Mouse (Mus musculus) left cerebral cortex, adult 18-20 months (tissue): ENCODE measurements at regions not wholly inside any gene's neighbourhood (a gene's known extent, or its start where the extent isn't known, plus 50 kb on each side); places are given as distances from the start of the nearest gene placed in this dataset.
A peak's percentile ranks its signal among the peaks of the same experiment; 100 is the strongest.
"Not testable (repeated sequence)": the region's sequence is repeated elsewhere in the genome, so short reads cannot be mapped to it uniquely, and the experiment has no call there.

Experiments used
- DNase-seq, 2 experiments: peaks; one replicate each; pipeline ENCODE4 v3.0.0; 2021 to 2022; ENCODE audit warnings: low spot score in 2 of 2, mixed read lengths in 1 of 2

DNA sequence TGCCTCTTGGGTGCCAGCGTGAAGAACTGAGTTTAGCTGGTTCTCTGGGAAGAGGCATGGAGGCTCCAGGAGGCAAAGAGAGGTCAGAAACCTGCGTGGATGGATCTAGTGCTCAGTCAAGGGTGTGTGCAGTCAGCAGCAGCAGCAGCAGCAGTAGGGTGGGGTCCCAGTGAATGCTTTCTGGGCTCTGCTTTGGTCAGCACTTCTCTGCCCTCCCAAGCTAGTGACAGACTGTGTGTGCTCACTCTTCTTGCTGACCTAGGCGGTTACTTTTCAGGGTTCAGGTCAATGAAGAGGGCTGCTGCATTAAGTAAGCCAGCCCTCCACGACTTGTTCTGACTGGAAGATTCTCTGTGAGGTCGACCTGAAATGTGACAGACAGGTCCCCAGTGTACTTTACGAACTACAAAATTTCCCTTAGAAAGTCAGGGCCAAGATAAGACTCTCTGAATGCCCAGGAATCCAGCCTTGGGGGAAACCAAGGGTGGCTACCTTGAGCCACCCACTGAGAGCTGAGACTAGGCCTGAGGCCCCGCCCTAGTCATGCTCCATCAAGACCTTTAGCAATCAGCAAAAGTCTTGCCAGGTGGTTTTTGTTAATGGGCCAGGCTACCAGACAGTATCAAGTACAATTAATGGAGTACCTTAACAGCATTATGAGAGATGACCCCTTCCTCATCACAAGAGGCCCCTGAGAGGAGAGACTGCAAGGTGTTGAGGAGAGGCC is 114.9 kb upstream of the Lemd2 start:
- DNase-seq = no peak

GRCm38 (mm10) chr17:27317576-27318277 is 113.5 kb upstream of the Lemd2 start:
- peak; percentile 16 to 47 for DNase-seq

GRCm38 (mm10) chr17:27316711-27317575 is 112.7 kb upstream of the Lemd2 start:
- no peak for DNase-seq

DNA sequence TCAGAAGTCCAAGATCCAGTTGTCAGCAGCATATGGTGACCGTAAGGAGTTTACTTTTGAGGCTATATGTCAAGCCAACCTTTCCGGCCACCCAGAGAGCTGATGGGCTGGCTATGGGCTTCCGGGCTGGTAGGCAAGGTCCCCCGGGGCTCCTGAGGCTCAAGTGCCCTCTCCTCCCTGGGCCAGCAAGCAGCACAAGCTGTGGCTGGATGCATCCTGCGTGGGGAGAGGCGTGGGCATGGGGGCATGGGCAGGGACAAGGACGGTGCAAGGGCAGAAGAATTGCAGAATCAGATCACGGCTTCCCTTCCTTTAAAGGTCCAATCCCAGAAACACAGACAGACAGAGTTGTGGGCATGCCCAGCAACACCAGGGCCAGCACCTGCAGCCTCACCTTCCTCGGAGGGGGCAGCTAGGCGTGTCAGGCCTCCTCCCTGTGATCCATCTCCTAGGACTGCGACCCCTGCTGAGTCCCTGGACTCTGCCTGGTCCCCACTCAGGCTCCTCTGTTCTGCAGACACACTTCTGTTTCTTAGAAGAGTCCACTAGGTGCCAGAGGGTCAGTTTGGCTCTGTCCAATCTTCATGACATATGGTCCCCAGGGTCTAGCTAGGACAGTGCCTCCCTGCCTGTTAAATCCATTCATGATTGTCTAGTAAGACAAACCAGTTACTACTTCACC is 111.8 kb upstream of the Lemd2 start:
- DNase-seq = no peak

DNA sequence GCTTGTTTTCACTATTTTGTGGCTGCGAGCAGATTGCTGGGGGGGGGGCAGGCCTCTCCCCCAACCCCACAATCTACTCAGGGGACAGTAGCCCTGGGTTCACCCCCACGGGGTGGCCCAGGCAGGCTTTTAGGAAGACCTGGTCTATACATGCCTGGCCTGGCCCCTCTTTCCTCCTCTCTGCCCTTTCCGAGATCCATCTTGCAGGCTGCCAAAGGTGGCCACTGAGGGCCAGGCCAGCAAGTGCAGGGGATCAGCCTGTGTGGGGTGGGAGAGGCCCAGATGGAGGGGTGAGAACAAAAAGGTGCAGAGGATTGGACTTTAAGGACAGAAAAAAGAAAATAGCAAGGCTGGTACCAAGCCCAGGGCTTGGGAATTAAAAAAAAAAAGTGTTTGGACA is 111.2 kb upstream of the Lemd2 start:
- DNase-seq = no peak

DNA sequence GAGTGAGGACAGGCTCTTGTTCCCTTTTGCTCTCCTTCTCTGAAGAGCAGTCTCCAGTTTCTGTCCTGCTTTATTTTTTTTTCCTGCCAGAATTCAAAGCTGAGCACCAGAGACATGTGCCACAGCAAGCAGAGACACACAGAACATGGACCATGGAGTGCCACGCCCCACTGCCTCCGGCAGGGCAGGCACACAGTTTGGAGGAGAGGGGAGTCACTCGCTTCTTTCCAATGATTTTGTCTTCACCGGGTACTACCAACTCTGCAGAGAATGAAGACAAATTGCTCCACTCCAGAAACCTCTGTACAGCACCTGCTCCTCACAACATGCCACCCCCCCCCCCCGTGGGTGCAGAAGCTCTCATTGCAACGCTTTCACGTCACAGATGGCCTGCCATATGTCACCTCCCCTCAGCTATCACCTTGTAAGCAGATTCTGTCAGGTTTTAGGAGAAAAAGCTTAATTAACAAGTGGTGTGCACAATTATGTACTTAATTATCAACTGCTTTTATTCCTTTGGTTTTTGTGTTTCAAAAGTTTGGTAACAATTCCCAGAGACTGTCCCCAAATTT is 110.6 kb upstream of the Lemd2 start:
- DNase-seq = no peak

- no peak for DNase-seq
These were observed 104.7 kb upstream of the Lemd2 start for GRCm38 (mm10) chr17:27308933-27309332.

- DNase-seq = no peak
These were observed 100.6 kb upstream of the Lemd2 start for GRCm38 (mm10) chr17:27304842-27305241.

- no peak for DNase-seq
These were observed 99.6 kb upstream of the Lemd2 start for GRCm38 (mm10) chr17:27303633-27304479.

DNA sequence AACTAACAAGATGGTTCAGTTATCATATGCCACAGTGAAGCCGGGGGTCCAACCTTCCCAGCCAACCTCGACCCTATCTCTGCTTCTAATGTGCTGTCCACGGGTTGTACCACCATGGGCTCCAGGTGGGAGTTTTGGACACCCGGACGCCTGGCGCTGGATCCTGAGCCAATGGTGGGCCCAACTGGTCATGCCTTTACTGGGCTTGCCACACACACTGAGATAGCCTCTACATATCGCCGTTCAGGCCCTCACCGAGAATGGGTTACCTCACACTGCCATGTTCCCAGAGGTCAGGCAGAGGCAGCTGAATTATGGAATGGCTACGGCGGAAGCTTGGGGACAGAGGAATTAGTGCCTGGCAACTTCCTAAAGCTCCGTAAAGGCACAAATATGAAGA is 98.8 kb upstream of the Lemd2 start:
- no peak for DNase-seq

DNA sequence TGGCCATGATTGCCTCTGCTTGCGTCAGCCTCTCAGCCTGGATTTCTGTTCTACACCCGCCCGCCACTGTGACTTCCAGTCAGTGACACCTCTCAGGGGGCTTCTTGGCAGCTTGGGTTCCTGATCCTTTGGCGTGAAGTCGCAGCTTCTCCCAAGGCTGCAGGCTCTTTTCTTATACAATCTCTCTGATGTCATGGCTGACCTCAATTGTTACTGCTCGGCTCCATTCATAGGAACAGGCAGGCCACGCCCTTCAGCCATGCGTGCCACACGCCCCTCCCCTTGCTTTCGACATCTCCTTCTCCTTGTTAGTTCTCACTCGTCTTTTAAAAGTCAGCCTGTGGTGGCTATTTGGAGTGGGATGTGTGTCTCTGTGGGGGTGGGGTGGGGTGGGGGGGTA is 97.1 kb upstream of the Lemd2 start:
- no peak for DNase-seq

- no peak for DNase-seq
These were observed 95.0 kb upstream of the Lemd2 start for GRCm38 (mm10) chr17:27299297-27299696.

DNA sequence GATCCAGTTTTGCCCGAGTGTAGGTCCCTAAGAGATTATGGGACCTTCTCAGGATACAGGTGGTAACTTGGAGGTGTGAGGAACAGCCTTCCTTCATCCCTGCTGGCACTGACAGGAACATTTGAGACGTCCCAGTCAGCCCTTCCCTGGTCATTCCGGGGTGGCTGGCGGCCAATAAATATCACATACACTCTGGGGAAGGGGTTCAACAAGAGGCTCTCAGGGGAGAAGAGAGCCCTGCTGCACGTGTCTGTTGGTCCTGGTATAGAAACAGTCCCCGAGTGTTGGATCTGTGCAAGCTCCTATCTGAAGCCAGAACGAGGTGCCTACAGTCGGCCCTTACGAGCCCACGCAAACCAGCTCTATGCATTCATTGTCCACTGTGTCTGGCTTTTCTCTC is 94.1 kb upstream of the Lemd2 start:
- no peak for DNase-seq

DNA sequence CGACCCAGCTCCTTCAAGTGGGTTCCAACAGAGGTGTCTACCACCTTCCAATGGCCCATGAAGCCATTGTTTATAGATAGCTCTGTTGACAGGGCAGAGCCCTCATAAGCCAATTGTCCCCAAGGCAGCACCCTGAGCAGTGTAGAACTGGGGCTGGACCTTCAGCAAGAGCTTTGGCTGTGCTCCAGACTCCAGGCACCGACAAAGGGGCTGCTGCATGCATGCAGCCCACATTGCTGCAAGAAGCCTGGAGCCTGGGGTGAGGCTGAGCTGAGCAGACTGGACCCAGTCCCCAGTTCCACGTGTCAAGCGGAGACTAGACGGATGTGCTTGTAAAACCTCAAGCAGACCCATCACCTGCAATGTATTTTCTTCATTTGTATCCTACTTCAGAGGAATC is 91.9 kb upstream of the Lemd2 start:
- no peak for DNase-seq

- no peak for DNase-seq
These were observed 89.9 kb upstream of the Lemd2 start for GRCm38 (mm10) chr17:27294208-27294604.

GRCm38 (mm10) chr17:27293586-27294207 is 89.4 kb upstream of the Lemd2 start:
- DNase-seq = no peak

GRCm38 (mm10) chr17:27291673-27292072 is 87.4 kb upstream of the Lemd2 start:
- no peak for DNase-seq

GRCm38 (mm10) chr17:27291176-27291575 is 86.9 kb upstream of the Lemd2 start:
- no peak for DNase-seq

DNA sequence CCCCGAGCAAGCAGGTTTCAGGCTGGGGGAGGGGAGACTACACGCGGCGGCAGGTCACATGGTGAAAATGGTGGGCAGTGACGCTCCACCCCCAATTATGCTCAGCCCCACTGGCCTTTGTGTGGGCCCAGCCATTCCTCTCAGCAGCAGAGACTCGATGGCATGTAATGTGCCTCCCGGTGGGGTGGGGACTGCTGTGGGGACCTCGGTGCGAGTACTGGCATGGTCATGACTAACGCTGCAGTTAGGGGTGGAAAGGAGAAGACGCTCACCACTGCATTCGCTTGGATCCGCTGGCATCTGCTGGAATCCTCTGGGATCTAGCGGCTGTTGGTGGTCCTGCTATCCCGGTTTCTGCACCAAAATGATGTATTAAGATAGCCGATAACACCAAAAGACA is 86.0 kb upstream of the Lemd2 start:
- no peak for DNase-seq

DNA sequence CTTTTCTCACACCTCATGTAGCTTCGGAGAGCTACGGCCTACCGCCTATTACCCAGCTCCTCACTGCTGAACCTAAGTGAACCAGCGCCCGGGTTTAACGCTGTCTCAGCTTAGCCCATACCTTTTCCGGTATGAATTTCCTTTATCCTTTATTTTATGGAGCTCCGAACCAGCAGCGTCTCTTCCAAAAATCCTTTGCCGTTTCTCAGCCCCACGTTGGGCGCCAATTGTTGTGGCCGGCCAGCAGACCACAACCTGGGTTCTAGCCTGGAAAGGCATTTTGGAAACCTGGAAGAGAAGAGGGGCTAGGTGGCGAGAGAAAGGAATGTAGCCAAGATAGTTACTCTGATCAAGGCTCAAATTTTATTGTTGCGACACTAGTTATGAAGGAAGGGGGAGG is 85.5 kb upstream of the Lemd2 start:
- not testable (repeated sequence) for DNase-seq
